Mouse (Mus musculus): Measurements from ENCODE around the gene Dgcr2. TPM values are rescaled to one million over a fixed set of nuclear protein-coding genes. Genes with fewer than 3 reads are reported as not detected.

Gene Dgcr2
- total RNA-seq, 1 experiment: 78.0 TPM

GRCm38 (mm10) chr16:17938821-17939220 lies 40.5 kb upstream of the Dgcr2 start:
- DNase-seq (ENCODE audit: low read depth, low spot score): peak; percentile 48
- H3K4me1 ChIP-seq (ENCODE audit: control insufficient read depth in 2 of 2, insufficient read depth in 2 of 2, low read length in 2 of 2, poor library complexity in 1 of 2): peaks cover 0 to 5% of the 10 kb centered on the region in 2 experiments; a peak in 1 of 4 replicates
- H3K9me3 ChIP-seq (ENCODE audit: control insufficient read depth, insufficient read depth, low read depth, low read length): no peaks in the 10 kb centered on the region
- no peak for TF ChIP-seq HCFC1 (IDR thresholded peaks at IDR 0.05; ENCODE audit: borderline replicate concordance, insufficient read depth, low read length)
- TF ChIP-seq ZC3H11A (IDR thresholded peaks at IDR 0.05; ENCODE audit: borderline replicate concordance, low read depth, low read length): peak; percentile 44; the same call in 1 of the 2 replicates
- in situ Hi-C loops (cut with MboI; ENCODE audit: low sequenced_read_pairs in 2 of 2, unreplicated experiment in 2 of 2): no loop called here
- H3K9ac ChIP-seq (ENCODE audit: insufficient read depth, low read depth, low read length, poor library complexity, severe bottlenecking): no peak overlapping the region
- H3K36me3 ChIP-seq (ENCODE audit: control insufficient read depth, insufficient read depth, low read length, poor library complexity, severe bottlenecking): no peaks in the 10 kb centered on the region
- no peak overlapping the region for H3K27ac ChIP-seq (ENCODE audit: insufficient read depth, low read depth, low read length, poor library complexity, severe bottlenecking)
- no peak overlapping the region for H3K4me3 ChIP-seq (ENCODE audit: insufficient read depth in 1 of 2, low read depth in 1 of 2, low read length in 2 of 2, poor library complexity in 1 of 2, severe bottlenecking in 1 of 2)

- no peaks in the 10 kb centered on the region for H3K9me3 ChIP-seq (ENCODE audit: control insufficient read depth, insufficient read depth, low read depth, low read length)
- no peak for DNase-seq (ENCODE audit: low read depth, low spot score)
- TF ChIP-seq CHD2 (IDR thresholded peaks at IDR 0.05; ENCODE audit: low read depth, low read length): no peak
- TF ChIP-seq ZC3H11A (IDR thresholded peaks at IDR 0.05; ENCODE audit: borderline replicate concordance, low read depth, low read length): no peak
- no peak for TF ChIP-seq ZNF384 (IDR thresholded peaks at IDR 0.05; ENCODE audit: low read depth, low read length)
- no peak for TF ChIP-seq MAFK (IDR thresholded peaks at IDR 0.05; ENCODE audit: insufficient read depth, low read depth, low read length)
- TF ChIP-seq HCFC1 (IDR thresholded peaks at IDR 0.05; ENCODE audit: borderline replicate concordance, insufficient read depth, low read length): no peak
- peaks cover 0 to 5% of the 10 kb centered on the region in 2 experiments; a peak in 1 of 4 replicates for H3K4me1 ChIP-seq (ENCODE audit: control insufficient read depth in 2 of 2, insufficient read depth in 2 of 2, low read length in 2 of 2, poor library complexity in 1 of 2)
- no peak overlapping the region for H3K9ac ChIP-seq (ENCODE audit: insufficient read depth, low read depth, low read length, poor library complexity, severe bottlenecking)
- no peak overlapping the region for H3K4me3 ChIP-seq (ENCODE audit: insufficient read depth in 1 of 2, low read depth in 1 of 2, low read length in 2 of 2, poor library complexity in 1 of 2, severe bottlenecking in 1 of 2)
- no peaks in the 10 kb centered on the region for H3K36me3 ChIP-seq (ENCODE audit: control insufficient read depth, insufficient read depth, low read length, poor library complexity, severe bottlenecking)
- H3K27ac ChIP-seq (ENCODE audit: insufficient read depth, low read depth, low read length, poor library complexity, severe bottlenecking): no peak overlapping the region
- in situ Hi-C loops (cut with MboI; ENCODE audit: low sequenced_read_pairs in 2 of 2, unreplicated experiment in 2 of 2): no loop called here
Measured at GRCm38 (mm10) chr16:17938187-17938586, 39.8 kb upstream of the Dgcr2 start.

GRCm38 (mm10) chr16:17936776-17937175 lies 38.4 kb upstream of the Dgcr2 start:
- H3K4me3 ChIP-seq (ENCODE audit: insufficient read depth in 1 of 2, low read depth in 1 of 2, low read length in 2 of 2, poor library complexity in 1 of 2, severe bottlenecking in 1 of 2): no peak overlapping the region
- TF ChIP-seq MAFK (IDR thresholded peaks at IDR 0.05; ENCODE audit: insufficient read depth, low read depth, low read length) (no peak), ZNF384 (IDR thresholded peaks at IDR 0.05; ENCODE audit: low read depth, low read length) (no peak), HCFC1 (IDR thresholded peaks at IDR 0.05; ENCODE audit: borderline replicate concordance, insufficient read depth, low read length) (no peak)
- H3K9me3 ChIP-seq (ENCODE audit: control insufficient read depth, insufficient read depth, low read depth, low read length): no peaks in the 10 kb centered on the region
- no peak overlapping the region for H3K27ac ChIP-seq (ENCODE audit: insufficient read depth, low read depth, low read length, poor library complexity, severe bottlenecking)
- H3K4me1 ChIP-seq (ENCODE audit: control insufficient read depth in 2 of 2, insufficient read depth in 2 of 2, low read length in 2 of 2, poor library complexity in 1 of 2): peaks cover 0 to 5% of the 10 kb centered on the region in 2 experiments; a peak in 1 of 4 replicates
- in situ Hi-C loops (cut with MboI; ENCODE audit: low sequenced_read_pairs in 2 of 2, unreplicated experiment in 2 of 2): no loop called here
- no peak for DNase-seq (ENCODE audit: low read depth, low spot score)
- no peak overlapping the region for H3K9ac ChIP-seq (ENCODE audit: insufficient read depth, low read depth, low read length, poor library complexity, severe bottlenecking)
- no peaks in the 10 kb centered on the region for H3K36me3 ChIP-seq (ENCODE audit: control insufficient read depth, insufficient read depth, low read length, poor library complexity, severe bottlenecking)

GRCm38 (mm10) chr16:17934445-17934910 lies 36.1 kb upstream of the Dgcr2 start:
- Histone ChIP-seq H3K4me3 (ENCODE audit: insufficient read depth in 1 of 2, low read depth in 1 of 2, low read length in 2 of 2, poor library complexity in 1 of 2, severe bottlenecking in 1 of 2) (no peak overlapping the region), H3K9ac (ENCODE audit: insufficient read depth, low read depth, low read length, poor library complexity, severe bottlenecking) (no peak overlapping the region), H3K27ac (ENCODE audit: insufficient read depth, low read depth, low read length, poor library complexity, severe bottlenecking) (no peak overlapping the region), H3K36me3 (ENCODE audit: control insufficient read depth, insufficient read depth, low read length, poor library complexity, severe bottlenecking) (no peaks in the 10 kb centered on the region), H3K9me3 (ENCODE audit: control insufficient read depth, insufficient read depth, low read depth, low read length) (no peaks in the 10 kb centered on the region), H3K4me1 (ENCODE audit: control insufficient read depth in 2 of 2, insufficient read depth in 2 of 2, low read length in 2 of 2, poor library complexity in 1 of 2) (peaks cover 4 to 18% of the 10 kb centered on the region in 2 experiments; a peak in 2 of 4 replicates)
- in situ Hi-C loops (cut with MboI; ENCODE audit: low sequenced_read_pairs in 2 of 2, unreplicated experiment in 2 of 2): no loop called here
- TF ChIP-seq HCFC1 (IDR thresholded peaks at IDR 0.05; ENCODE audit: borderline replicate concordance, insufficient read depth, low read length): no peak
- TF ChIP-seq ZNF384 (IDR thresholded peaks at IDR 0.05; ENCODE audit: low read depth, low read length): no peak
- TF ChIP-seq ZC3H11A (IDR thresholded peaks at IDR 0.05; ENCODE audit: borderline replicate concordance, low read depth, low read length): no peak
- no peak for TF ChIP-seq MAFK (IDR thresholded peaks at IDR 0.05; ENCODE audit: insufficient read depth, low read depth, low read length)
- no peak for TF ChIP-seq CHD2 (IDR thresholded peaks at IDR 0.05; ENCODE audit: low read depth, low read length)
- no peak for DNase-seq (ENCODE audit: low read depth, low spot score)
